Mouse (Mus musculus): ENCODE measurements at regions not wholly inside any gene's neighbourhood (a gene's known extent, or its start where the extent isn't known, plus 50 kb on each side); places are given as distances from the start of the nearest gene placed in this dataset.

GRCm38 (mm10) chr10:97178468-97178867 is 300.9 kb upstream of the Dcn start:
- H3K27me3 ChIP-seq (ENCODE audit: control insufficient read depth, insufficient read depth, low read length) = no peaks in the 10 kb centered on the region
- no peaks in the 10 kb centered on the region for H3K36me3 ChIP-seq (ENCODE audit: control insufficient read depth, insufficient read depth, low read length)
- no peak overlapping the region for H3K27ac ChIP-seq (replicated peaks; ENCODE audit: insufficient read depth, low read depth, low read length)
- WGBS = 94% methylated on average over 3 of the region's 3 CpGs
- no peaks in the 10 kb centered on the region for H3K79me2 ChIP-seq (ENCODE audit: control insufficient read depth, insufficient read depth, low read length)
- H3K4me3 ChIP-seq (ENCODE audit: insufficient read depth, low read depth, low read length) = no peak overlapping the region
- H3K9ac ChIP-seq (ENCODE audit: low read depth, low read length) = no peak overlapping the region
- H3K4me1 ChIP-seq (ENCODE audit: control insufficient read depth, insufficient read depth, low read length) = no peaks in the 10 kb centered on the region
- TF ChIP-seq POLR2A (IDR thresholded peaks at IDR 0.05; ENCODE audit: extremely low read depth, insufficient read depth, low read length) (no peak), CTCF (IDR thresholded peaks at IDR 0.05; ENCODE audit: low read depth, low read length) (no peak)
- DNase-seq (ENCODE audit: extremely low read depth, low read depth, low spot score) = no peak

GRCm38 (mm10) chr10:97189696-97190095 is 289.7 kb upstream of the Dcn start:
- H3K9ac ChIP-seq (ENCODE audit: low read depth, low read length) = no peak overlapping the region
- no peaks in the 10 kb centered on the region for H3K27me3 ChIP-seq (ENCODE audit: control insufficient read depth, insufficient read depth, low read length)
- no peaks in the 10 kb centered on the region for H3K79me2 ChIP-seq (ENCODE audit: control insufficient read depth, insufficient read depth, low read length)
- H3K4me3 ChIP-seq (ENCODE audit: insufficient read depth, low read depth, low read length) = no peak overlapping the region
- no peak overlapping the region for H3K27ac ChIP-seq (replicated peaks; ENCODE audit: insufficient read depth, low read depth, low read length)
- no peaks in the 10 kb centered on the region for H3K4me1 ChIP-seq (ENCODE audit: control insufficient read depth, insufficient read depth, low read length)
- H3K36me3 ChIP-seq (ENCODE audit: control insufficient read depth, insufficient read depth, low read length) = no peaks in the 10 kb centered on the region
- no peak for DNase-seq (ENCODE audit: extremely low read depth, low read depth, low spot score)
- TF ChIP-seq POLR2A (IDR thresholded peaks at IDR 0.05; ENCODE audit: extremely low read depth, insufficient read depth, low read length) (no peak), CTCF (IDR thresholded peaks at IDR 0.05; ENCODE audit: low read depth, low read length) (no peak)

- H3K27me3 ChIP-seq (ENCODE audit: control insufficient read depth, insufficient read depth, low read length) = no peaks in the 10 kb centered on the region
- no peaks in the 10 kb centered on the region for H3K79me2 ChIP-seq (ENCODE audit: control insufficient read depth, insufficient read depth, low read length)
- H3K36me3 ChIP-seq (ENCODE audit: control insufficient read depth, insufficient read depth, low read length) = no peaks in the 10 kb centered on the region
- TF ChIP-seq POLR2A (IDR thresholded peaks at IDR 0.05; ENCODE audit: extremely low read depth, insufficient read depth, low read length) (no peak), CTCF (IDR thresholded peaks at IDR 0.05; ENCODE audit: low read depth, low read length) (no peak)
- no peak overlapping the region for H3K27ac ChIP-seq (replicated peaks; ENCODE audit: insufficient read depth, low read depth, low read length)
- H3K9ac ChIP-seq (ENCODE audit: low read depth, low read length) = no peak overlapping the region
- no peak overlapping the region for H3K4me3 ChIP-seq (ENCODE audit: insufficient read depth, low read depth, low read length)
- DNase-seq (ENCODE audit: extremely low read depth, low read depth, low spot score) = no peak
- 87% methylated on average over 4 of the region's 4 CpGs for WGBS
- H3K4me1 ChIP-seq (ENCODE audit: control insufficient read depth, insufficient read depth, low read length) = no peaks in the 10 kb centered on the region
Measured at GRCm38 (mm10) chr10:97211238-97211695, 268.1 kb upstream of the Dcn start.

GRCm38 (mm10) chr10:97211785-97212398 is 267.5 kb upstream of the Dcn start:
- Histone ChIP-seq H3K4me3 (ENCODE audit: insufficient read depth, low read depth, low read length) (no peak overlapping the region), H3K27me3 (ENCODE audit: control insufficient read depth, insufficient read depth, low read length) (no peaks in the 10 kb centered on the region), H3K79me2 (ENCODE audit: control insufficient read depth, insufficient read depth, low read length) (no peaks in the 10 kb centered on the region), H3K36me3 (ENCODE audit: control insufficient read depth, insufficient read depth, low read length) (no peaks in the 10 kb centered on the region), H3K4me1 (ENCODE audit: control insufficient read depth, insufficient read depth, low read length) (no peaks in the 10 kb centered on the region), H3K27ac (replicated peaks; ENCODE audit: insufficient read depth, low read depth, low read length) (no peak overlapping the region), H3K9ac (ENCODE audit: low read depth, low read length) (no peak overlapping the region)
- DNase-seq (ENCODE audit: extremely low read depth, low read depth, low spot score) = no peak
- no peak for TF ChIP-seq CTCF (IDR thresholded peaks at IDR 0.05; ENCODE audit: low read depth, low read length)
- no peak for TF ChIP-seq POLR2A (IDR thresholded peaks at IDR 0.05; ENCODE audit: extremely low read depth, insufficient read depth, low read length)
- 86% methylated on average over 7 of the region's 7 CpGs for WGBS

GRCm38 (mm10) chr10:97219474-97219873 is 259.9 kb upstream of the Dcn start:
- H3K27me3 ChIP-seq (ENCODE audit: control insufficient read depth, insufficient read depth, low read length) = no peaks in the 10 kb centered on the region
- DNase-seq (ENCODE audit: extremely low read depth, low read depth, low spot score) = peak; percentile 61
- WGBS = 30% methylated on average over 3 of the region's 3 CpGs

GRCm38 (mm10) chr10:97220431-97220830 is 259.0 kb upstream of the Dcn start:
- H3K36me3 ChIP-seq (ENCODE audit: control insufficient read depth, insufficient read depth, low read length) = no peaks in the 10 kb centered on the region
- no peaks in the 10 kb centered on the region; the same call in 1 of the 2 replicates for H3K4me1 ChIP-seq (ENCODE audit: control insufficient read depth, insufficient read depth, low read length)
- H3K79me2 ChIP-seq (ENCODE audit: control insufficient read depth, insufficient read depth, low read length) = no peaks in the 10 kb centered on the region
- no peaks in the 10 kb centered on the region for H3K27me3 ChIP-seq (ENCODE audit: control insufficient read depth, insufficient read depth, low read length)
- H3K27ac ChIP-seq (replicated peaks; ENCODE audit: insufficient read depth, low read depth, low read length) = no peak overlapping the region
- no peak overlapping the region for H3K4me3 ChIP-seq (ENCODE audit: insufficient read depth, low read depth, low read length)
- TF ChIP-seq CTCF (IDR thresholded peaks at IDR 0.05; ENCODE audit: low read depth, low read length) (no peak), POLR2A (IDR thresholded peaks at IDR 0.05; ENCODE audit: extremely low read depth, insufficient read depth, low read length) (no peak)
- no peak for DNase-seq (ENCODE audit: extremely low read depth, low read depth, low spot score)
- H3K9ac ChIP-seq (ENCODE audit: low read depth, low read length) = no peak overlapping the region
- WGBS = 97% methylated on average over 3 of the region's 3 CpGs

More at GRCm38 (mm10) chr10:97219474-97219873, 259.9 kb upstream of the Dcn start:
- no peak overlapping the region for H3K27ac ChIP-seq (replicated peaks; ENCODE audit: insufficient read depth, low read depth, low read length)
- H3K4me3 ChIP-seq (ENCODE audit: insufficient read depth, low read depth, low read length) = no peak overlapping the region
- no peaks in the 10 kb centered on the region; the same call in 1 of the 2 replicates for H3K4me1 ChIP-seq (ENCODE audit: control insufficient read depth, insufficient read depth, low read length)
- H3K9ac ChIP-seq (ENCODE audit: low read depth, low read length) = no peak overlapping the region
- no peaks in the 10 kb centered on the region for H3K36me3 ChIP-seq (ENCODE audit: control insufficient read depth, insufficient read depth, low read length)
- H3K79me2 ChIP-seq (ENCODE audit: control insufficient read depth, insufficient read depth, low read length) = no peaks in the 10 kb centered on the region
- TF ChIP-seq CTCF (IDR thresholded peaks at IDR 0.05; ENCODE audit: low read depth, low read length) (no peak), POLR2A (IDR thresholded peaks at IDR 0.05; ENCODE audit: extremely low read depth, insufficient read depth, low read length) (no peak)

Measured in liver, adult 2 months (tissue).